In the genomic region with DNA sequence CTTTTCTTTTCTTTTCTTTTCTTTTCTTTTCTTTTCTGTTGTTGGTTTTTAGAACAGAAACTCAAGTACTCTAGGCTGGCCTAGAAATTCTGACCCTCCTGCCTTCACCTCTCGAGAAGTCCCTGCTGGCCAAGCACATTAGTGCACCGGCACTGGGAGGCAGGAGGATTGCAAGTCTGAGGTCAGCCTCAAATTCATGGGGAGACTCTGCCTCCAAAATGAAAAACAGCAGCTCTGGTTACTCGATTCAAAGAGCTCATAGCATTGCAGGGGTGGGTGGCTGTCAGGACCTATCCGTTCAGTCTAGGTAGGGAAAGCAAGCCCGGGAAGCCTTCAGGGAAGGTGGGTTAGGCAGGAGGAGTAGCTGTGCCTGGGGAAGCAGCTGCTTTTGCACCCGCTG, we compare ENCODE assay signal across 9 mouse cellular contexts. TPM values are rescaled to one million over a fixed set of nuclear protein-coding genes. Genes with fewer than 3 reads are reported as not detected.
DNase-seq lines count a peak whose midpoint lies in the region; ATAC-seq and TF ChIP-seq lines count a peak whose summit lies in the region.
"Had no signal": no experiment of that assay in that cellular context is flagged by ENCODE, and none has a peak within 500 bp of the region (broad histone marks: within the 10 kb centered on the region; RNA-seq: fewer than 3 reads in every experiment).

No protein-coding gene starts in this region.

- 25% methylated on average over 6 of the region's 6 CpGs for WGBS in kidney, postnatal 0 days
- 16% methylated on average over 6 of the region's 6 CpGs for WGBS in embryonic facial prominence, embryonic 14.5 days
- WGBS in intestine, postnatal 0 days, result 60% methylated on average over 6 of the region's 6 CpGs
- WGBS in stomach, embryonic 14.5 days, result 29% methylated on average over 6 of the region's 6 CpGs

- H3K9me3 ChIP-seq in kidney, postnatal 0 days (replicated peaks; ENCODE audit: low read length), result no peaks in the 10 kb centered on the region
- no peaks in the 10 kb centered on the region for H3K9me3 ChIP-seq in embryonic facial prominence, embryonic 14.5 days (ENCODE audit: control insufficient read depth, low read length)
- H3K9me3 ChIP-seq in intestine, postnatal 0 days (ENCODE audit: control insufficient read depth), result no peaks in the 10 kb centered on the region
- no peaks in the 10 kb centered on the region for H3K9me3 ChIP-seq in stomach, embryonic 14.5 days (ENCODE audit: control insufficient read depth, low read depth, low read length)

- no peaks in the 10 kb centered on the region for H3K27me3 ChIP-seq in kidney, postnatal 0 days (ENCODE audit: insufficient read depth, low read length)
- no peaks in the 10 kb centered on the region for H3K27me3 ChIP-seq in embryonic facial prominence, embryonic 14.5 days (replicated peaks; ENCODE audit: control insufficient read depth, insufficient read depth, low read length)
- no peaks in the 10 kb centered on the region for H3K27me3 ChIP-seq in intestine, postnatal 0 days (replicated peaks; ENCODE audit: control insufficient read depth, insufficient read depth, low read length)
- no peaks in the 10 kb centered on the region for H3K27me3 ChIP-seq in stomach, embryonic 14.5 days (ENCODE audit: control insufficient read depth, insufficient read depth, low read length)
- H3K27me3 ChIP-seq: Patski had no signal

- no peak for DNase-seq in kidney, postnatal 0 days (ENCODE audit: low spot score)
- no peak for DNase-seq in kidney, postnatal 10 days
- no peak for DNase-seq in embryonic facial prominence, embryonic 14.5 days (ENCODE audit: low spot score)
- DNase-seq in adrenal gland, adult 2 months, result no peak
- no peak for DNase-seq in lung, postnatal 25 days (ENCODE audit: low spot score)
- DNase-seq: cerebellum, adult 18-20 months had no signal

- H3K4me2 ChIP-seq in kidney, postnatal 0 days (ENCODE audit: low read length), result no peak overlapping the region
- H3K4me2 ChIP-seq in embryonic facial prominence, embryonic 14.5 days (ENCODE audit: low read depth, low read length), result no peak overlapping the region
- H3K4me2 ChIP-seq in intestine, postnatal 0 days (replicated peaks; ENCODE audit: low read depth), result no peak overlapping the region
- no peak overlapping the region for H3K4me2 ChIP-seq in stomach, embryonic 14.5 days (replicated peaks; ENCODE audit: low read depth, low read length)

- TF ChIP-seq CTCF in kidney, postnatal 0 days (IDR thresholded peaks at IDR 0.05; ENCODE audit: low read depth), result peak; percentile 22; the same call in 1 of the 2 replicates
- TF ChIP-seq CTCF in intestine, postnatal 0 days (IDR thresholded peaks at IDR 0.05; ENCODE audit: low read depth), result peak; percentile 33

- ATAC-seq in kidney, postnatal 0 days (replicated peaks; ENCODE audit: low FRiP score, low read depth), result no peak
- ATAC-seq in embryonic facial prominence, embryonic 14.5 days (ENCODE audit: low read depth), result no peak; the same call in 1 of the 2 replicates
- ATAC-seq in intestine, postnatal 0 days, result 0 out of 2 replicates have a peak, but pooled peaks have one; percentile 1
- no peak for ATAC-seq in stomach, embryonic 14.5 days (ENCODE audit: insufficient number of reproducible peaks, insufficient read depth, low FRiP score, low read depth)
- ATAC-seq: Patski had no signal

- H3K9ac ChIP-seq in kidney, postnatal 0 days (ENCODE audit: low read depth, low read length), result no peak overlapping the region
- 0 out of 2 replicates have a peak overlapping the region, but pooled peaks have one; percentile 46 for H3K9ac ChIP-seq in embryonic facial prominence, embryonic 14.5 days (ENCODE audit: low read depth, low read length)
- H3K9ac ChIP-seq in intestine, postnatal 0 days (ENCODE audit: low read depth, low read length), result no peak overlapping the region
- H3K9ac ChIP-seq in stomach, embryonic 14.5 days (replicated peaks; ENCODE audit: low read depth, low read length), result no peak overlapping the region

- H3K4me3 ChIP-seq in kidney, postnatal 0 days (replicated peaks; ENCODE audit: low read depth, low read length), result no peak overlapping the region
- no peak overlapping the region for H3K4me3 ChIP-seq in embryonic facial prominence, embryonic 14.5 days (ENCODE audit: low read depth, low read length)
- no peak overlapping the region for H3K4me3 ChIP-seq in intestine, postnatal 0 days (ENCODE audit: low read depth, low read length)
- H3K4me3 ChIP-seq in stomach, embryonic 14.5 days (ENCODE audit: low read depth, low read length), result no peak overlapping the region

- peaks cover 9% of the 10 kb centered on the region; the same call in 1 of the 2 replicates for H3K4me1 ChIP-seq in kidney, postnatal 0 days (replicated peaks; ENCODE audit: insufficient read depth, low read length)
- peaks cover 18% of the 10 kb centered on the region for H3K4me1 ChIP-seq in embryonic facial prominence, embryonic 14.5 days (ENCODE audit: control insufficient read depth, insufficient read depth, low read length)
- peaks cover 9% of the 10 kb centered on the region for H3K4me1 ChIP-seq in intestine, postnatal 0 days (replicated peaks; ENCODE audit: control insufficient read depth, insufficient read depth, low read length)
- peaks cover 30% of the 10 kb centered on the region for H3K4me1 ChIP-seq in stomach, embryonic 14.5 days (ENCODE audit: control insufficient read depth, insufficient read depth, low read length)

- H3K27ac ChIP-seq in kidney, postnatal 0 days, result peak overlapping the region; percentile 62
- H3K27ac ChIP-seq in embryonic facial prominence, embryonic 14.5 days (replicated peaks; ENCODE audit: low read depth, low read length), result peak overlapping the region; percentile 83
- no peak overlapping the region; the same call in 1 of the 2 replicates for H3K27ac ChIP-seq in intestine, postnatal 0 days (ENCODE audit: low read depth, low read length)
- H3K27ac ChIP-seq in stomach, embryonic 14.5 days (ENCODE audit: low read length), result peak overlapping the region; percentile 80

- H3K36me3 ChIP-seq in kidney, postnatal 0 days (ENCODE audit: insufficient read depth, low read length), result peaks cover 48% of the 10 kb centered on the region
- peaks cover 62% of the 10 kb centered on the region for H3K36me3 ChIP-seq in embryonic facial prominence, embryonic 14.5 days (ENCODE audit: control insufficient read depth, insufficient read depth, low read length)
- peaks cover 45% of the 10 kb centered on the region for H3K36me3 ChIP-seq in intestine, postnatal 0 days (ENCODE audit: control insufficient read depth, insufficient read depth)
- peaks cover 66% of the 10 kb centered on the region for H3K36me3 ChIP-seq in stomach, embryonic 14.5 days (ENCODE audit: control insufficient read depth, insufficient read depth, low read length)

RNA-seq across cellular contexts. Expression of a gene that starts 37.0 kb away (rescaled TPM):
- 96.5 and 112 TPM in 2 replicates for polyA plus RNA-seq in kidney, postnatal 0 days (2015; fragmentation: Nextera tagmentation; extraction: Ambion mirVana)
- polyA plus RNA-seq in embryonic facial prominence, embryonic 14.5 days (2014; fragmentation: Nextera tagmentation; extraction: Ambion mirVana), result 64.9 and 65.2 TPM in 2 replicates
- 33.9 and 42.2 TPM in 2 replicates for polyA plus RNA-seq in intestine, postnatal 0 days (2015; fragmentation: Nextera tagmentation; extraction: Ambion mirVana)
- 77.9 and 83.1 TPM in 2 replicates for polyA plus RNA-seq in stomach, embryonic 14.5 days (2014; fragmentation: Nextera tagmentation; extraction: Ambion mirVana)
- total RNA-seq in adrenal gland, adult 2 months (2021), result 10 to 100 TPM; 36.7 to 42.4 TPM
- 9.7 and 10.2 TPM in 2 replicates for polyA plus RNA-seq in adrenal gland, adult 2 months (2012; rRNA removed)
